Mouse (Mus musculus) skeletal muscle tissue, adult 2 months (tissue): ENCODE measurements at regions not wholly inside any gene's neighbourhood (a gene's known extent, or its start where the extent isn't known, plus 50 kb on each side); places are given as distances from the start of the nearest gene placed in this dataset.

ENCODE experiments used
- DNase-seq: peaks from one replicate; pipeline ENCODE4 v3.0.0-alpha.2; 2012; ENCODE audit warnings: low read depth, low spot score

DNA sequence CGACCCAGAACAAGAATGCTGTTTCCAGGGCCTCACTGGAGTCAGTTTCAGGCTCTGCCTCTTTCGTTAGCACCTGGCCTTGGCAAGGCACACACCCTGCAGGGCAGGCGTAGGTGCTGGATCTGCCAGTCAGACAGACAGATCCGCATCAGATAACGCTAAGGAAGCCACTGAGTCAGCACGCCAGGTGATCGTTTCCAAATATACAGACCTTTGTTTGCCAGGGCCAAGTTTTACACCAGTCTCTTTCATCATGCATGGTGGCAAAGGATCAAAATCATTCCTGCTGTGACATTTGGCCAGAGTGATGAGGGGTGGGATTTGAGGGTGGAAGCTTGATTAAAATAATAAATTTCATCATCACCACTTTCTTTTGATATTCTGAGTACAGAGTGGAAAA lies 411.0 kb downstream of the Ofcc1 start:
- no peak for DNase-seq

DNA sequence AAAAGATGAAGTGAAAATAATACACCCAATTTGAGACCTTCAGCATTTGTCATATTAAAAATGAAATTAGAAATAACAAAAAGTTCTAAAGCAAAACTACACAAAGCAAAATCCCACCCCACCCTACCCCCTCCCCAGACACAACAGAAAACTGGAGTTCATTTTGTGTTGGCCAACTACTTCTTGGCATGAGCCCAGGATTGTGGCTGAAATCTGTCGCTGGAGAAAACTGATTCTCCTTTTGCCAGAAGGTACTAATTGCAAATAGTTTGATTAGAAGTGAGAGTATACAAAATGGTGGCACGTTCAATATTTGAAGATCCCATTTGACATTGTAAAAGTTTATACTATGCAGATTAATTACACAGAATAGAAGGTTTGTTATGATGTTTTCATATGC lies 426.0 kb downstream of the Ofcc1 start:
- DNase-seq, result no peak

GRCm38 (mm10) chr13:39931487-39931886 lies 429.8 kb downstream of the Ofcc1 start:
- DNase-seq, result no peak

DNA sequence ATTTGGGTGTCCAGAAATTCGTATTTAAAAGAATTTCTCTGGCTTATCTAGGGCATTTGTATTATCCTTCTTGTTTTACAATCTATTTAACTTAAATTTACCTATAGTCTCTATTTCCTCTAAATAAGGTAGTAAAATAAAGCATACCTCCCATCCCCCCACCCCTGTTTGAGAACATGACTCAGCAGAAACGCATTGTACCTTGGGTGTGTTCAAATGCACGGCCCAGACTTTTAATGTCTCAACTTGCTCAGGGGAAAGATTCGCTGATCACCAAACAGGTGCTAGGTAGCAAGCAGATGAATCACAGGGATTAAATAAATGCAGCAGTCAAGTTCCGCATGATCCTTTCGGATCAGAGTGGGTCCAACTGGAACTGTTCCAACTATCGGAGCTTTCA lies 432.7 kb downstream of the Ofcc1 start:
- DNase-seq, result no peak

- DNase-seq, result no peak
Measured at GRCm38 (mm10) chr13:39924366-39924765, 436.9 kb downstream of the Ofcc1 start.

DNA sequence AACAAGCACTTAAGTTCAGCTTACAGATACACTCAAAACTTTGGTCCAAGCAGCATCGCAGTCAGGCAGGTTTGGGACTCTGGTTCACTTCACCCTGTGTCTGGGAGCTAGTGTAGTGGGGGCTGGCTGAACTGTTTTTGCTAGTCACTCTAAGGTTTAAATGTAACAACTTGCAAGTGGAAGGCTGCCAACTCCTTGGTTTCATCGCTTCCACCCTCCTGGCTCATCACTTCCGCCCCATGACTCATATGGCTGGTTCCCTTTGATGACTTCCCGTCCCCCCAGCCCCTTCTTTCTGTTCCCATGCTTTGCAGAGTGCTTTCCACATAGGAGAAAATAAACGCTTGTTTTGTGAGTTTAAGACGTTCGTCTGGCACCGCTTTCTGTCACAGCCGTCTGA lies 438.1 kb downstream of the Ofcc1 start:
- DNase-seq, result peak; percentile 2

DNA sequence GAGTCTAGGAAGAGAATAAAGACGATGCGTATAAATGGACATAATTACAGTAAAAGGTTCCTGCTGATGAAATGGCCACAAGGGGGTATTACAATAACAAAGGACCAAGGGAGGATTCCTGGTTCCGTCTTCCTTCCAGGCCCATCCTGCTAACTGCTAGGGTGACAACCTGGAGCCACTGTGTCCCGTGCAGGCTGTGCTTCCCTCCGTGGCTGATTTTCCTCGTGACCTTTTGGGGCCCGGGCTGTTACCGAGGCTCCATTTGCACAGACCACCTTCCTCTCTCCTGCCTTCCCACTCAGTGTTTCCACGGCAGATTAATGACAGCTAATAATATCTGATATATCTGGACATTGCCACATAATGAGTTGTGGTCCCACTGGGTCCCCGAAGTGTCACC lies 453.5 kb downstream of the Ofcc1 start:
- DNase-seq, result no peak

DNA sequence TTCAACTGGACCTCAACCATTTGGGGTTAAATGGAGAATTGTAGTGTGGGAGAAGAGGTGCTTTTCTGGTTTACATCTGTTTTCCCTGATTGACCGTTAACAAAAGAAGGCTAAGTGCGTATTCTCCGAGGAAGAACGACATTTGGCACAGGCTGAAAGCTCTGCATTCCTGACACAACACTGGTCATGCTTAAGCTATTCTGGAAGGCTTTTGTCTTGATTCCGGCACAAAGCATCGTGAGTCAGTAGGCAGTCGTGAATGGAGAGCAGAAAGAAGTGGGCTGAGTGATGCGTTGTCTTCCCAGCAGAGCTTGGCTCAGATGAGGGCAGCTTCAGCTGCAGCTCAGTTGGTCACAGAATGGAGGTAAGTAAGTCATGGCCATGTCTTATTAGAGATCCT lies 457.0 kb downstream of the Ofcc1 start:
- no peak for DNase-seq

DNA sequence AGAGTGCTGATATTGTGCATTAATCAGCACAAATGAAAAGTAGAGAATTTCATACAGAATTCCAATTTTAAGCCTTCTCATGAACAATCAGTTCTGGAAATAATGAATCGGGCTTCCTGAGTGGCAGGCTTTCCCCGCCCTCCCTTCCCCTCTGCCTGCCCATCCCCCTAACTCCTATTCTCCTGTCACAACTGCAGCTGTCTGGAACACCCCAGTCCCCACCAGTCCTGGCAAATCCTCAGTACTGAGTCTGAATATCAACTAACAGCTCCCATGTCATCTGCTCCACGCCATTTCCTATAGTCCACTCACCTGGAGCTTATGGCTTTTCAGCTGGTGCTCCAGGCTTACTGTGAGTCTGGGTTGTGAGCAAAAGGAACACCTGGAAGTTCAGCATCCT lies 457.9 kb downstream of the Ofcc1 start:
- DNase-seq, result no peak

DNA sequence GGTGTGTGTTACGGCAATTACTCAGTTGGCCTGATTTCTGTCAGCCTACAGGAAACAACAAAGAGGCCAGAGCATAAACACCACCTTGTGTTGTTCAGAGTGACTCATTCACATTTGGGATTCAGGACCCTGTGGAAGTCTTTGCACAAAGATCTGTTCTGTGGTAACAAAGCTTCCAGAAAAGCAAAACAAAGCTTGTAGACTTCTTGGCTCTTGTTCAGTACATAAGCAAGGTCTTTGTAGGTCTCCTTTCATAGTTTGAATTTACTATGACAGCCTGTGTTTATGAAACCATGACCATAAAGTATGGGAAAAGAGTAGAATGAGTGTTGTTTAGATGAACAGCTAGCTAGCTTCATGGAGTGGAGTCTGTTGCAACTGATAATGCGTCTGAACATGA lies 461.9 kb downstream of the Ofcc1 start:
- no peak for DNase-seq

GRCm38 (mm10) chr13:39898412-39898979 lies 462.8 kb downstream of the Ofcc1 start:
- DNase-seq, result no peak

GRCm38 (mm10) chr13:39894159-39894558 lies 467.1 kb downstream of the Ofcc1 start:
- DNase-seq, result no peak

DNA sequence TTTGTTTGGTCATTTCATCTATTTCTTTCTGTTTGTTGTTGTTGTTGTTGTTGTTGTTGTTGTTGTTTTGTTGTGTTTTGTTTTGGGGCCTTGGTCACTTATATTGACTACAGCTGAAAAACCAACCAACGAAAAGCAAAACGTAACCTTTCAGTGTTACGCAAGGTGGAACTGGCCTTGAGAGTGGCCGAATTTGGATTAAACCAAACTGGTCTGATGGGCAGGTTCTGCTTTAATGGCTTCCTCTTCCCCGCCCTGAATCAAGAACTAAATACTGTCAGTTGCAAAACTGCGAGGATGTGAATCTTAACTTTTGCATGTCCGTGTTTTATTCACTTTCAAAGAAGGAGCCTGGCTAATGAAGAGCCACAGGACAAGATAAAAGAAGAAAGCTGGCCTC lies 480.2 kb downstream of the Ofcc1 start:
- DNase-seq, result no peak

GRCm38 (mm10) chr13:39880136-39880535 lies 481.1 kb downstream of the Ofcc1 start:
- DNase-seq, result no peak

GRCm38 (mm10) chr13:39877361-39878141 lies 483.7 kb downstream of the Ofcc1 start:
- no peak for DNase-seq

- DNase-seq, result no peak
Measured at GRCm38 (mm10) chr13:39852257-39852800, 508.9 kb downstream of the Ofcc1 start.

- no peak for DNase-seq
Measured at GRCm38 (mm10) chr13:39849391-39849790, 511.9 kb downstream of the Ofcc1 start.

DNA sequence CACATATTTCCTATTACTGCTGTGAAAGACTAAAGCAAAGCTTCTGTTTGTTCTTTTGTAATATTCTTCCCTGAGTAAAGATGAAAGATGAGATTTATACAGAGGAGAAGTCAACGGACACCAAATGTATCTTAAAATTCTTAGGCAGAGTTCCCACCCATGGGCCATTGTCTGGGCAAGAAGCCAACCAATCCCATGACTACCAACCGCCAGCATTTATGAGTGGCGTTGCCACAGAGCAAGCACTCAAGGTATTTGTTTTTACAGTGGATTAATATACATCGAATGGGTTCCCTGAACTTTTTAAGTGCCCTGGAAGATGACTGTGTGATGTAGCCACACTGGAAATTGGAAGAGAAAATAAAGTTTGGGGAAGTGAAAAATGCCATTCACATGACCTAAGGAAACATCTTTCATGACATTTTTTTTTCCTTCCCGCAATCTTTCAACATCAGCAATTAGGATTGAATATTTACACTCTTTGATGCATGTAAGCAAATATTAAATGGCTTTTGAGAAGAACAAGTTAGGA lies 525.1 kb downstream of the Ofcc1 start:
- DNase-seq, result no peak

DNA sequence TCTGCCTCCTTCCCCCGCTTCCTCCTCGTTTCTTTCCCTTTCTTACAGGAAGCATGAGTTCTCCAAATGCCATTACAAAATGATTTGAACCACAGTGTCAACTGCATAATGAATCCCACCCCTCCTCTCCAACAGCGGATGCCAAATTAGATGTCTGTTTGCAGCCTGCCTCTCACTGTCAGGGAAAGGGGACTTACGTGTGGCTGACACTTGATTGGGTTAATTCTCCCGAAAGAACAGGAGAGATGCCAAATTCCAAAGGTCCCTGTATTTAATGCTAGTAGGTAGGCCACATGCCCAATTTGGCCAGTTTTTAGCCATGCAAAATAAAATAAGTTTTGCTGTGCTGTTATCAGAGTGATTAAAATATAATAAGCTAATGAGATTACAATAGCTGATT lies 525.9 kb downstream of the Ofcc1 start:
- DNase-seq, result no peak

DNA sequence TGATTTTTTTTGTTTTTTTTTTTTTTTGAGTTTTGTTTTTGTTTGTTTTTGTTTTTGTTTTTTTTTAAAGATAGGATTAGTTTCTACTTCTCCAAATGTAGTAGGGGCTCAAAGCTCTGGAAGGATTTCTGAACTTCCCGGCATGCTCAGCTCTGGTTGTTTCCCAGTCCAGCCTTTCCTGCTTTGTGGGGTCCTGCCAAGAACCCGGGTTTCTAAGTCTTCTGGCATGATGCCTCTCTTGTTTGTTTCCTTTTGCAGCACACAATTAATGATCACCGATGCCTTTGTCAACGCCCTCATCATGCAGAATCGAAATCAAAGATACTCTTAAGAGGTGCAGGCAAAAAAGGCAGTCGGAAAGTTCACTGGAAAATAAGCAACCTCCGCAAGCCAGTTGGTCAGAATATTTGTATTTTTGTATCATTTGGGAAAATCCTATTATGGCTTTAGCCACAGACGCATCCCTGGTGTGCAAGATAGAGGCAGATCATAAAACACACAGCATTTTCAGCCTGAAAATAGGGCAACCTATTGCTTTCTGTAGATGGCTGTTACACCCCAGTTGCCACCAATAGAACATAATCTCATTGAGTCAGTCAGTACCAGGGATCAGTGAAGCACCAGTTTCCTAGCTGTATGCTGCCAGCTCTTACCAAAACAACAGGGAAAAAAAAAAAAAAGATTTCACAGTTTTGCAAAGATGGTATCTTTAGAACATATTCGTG lies 526.6 kb downstream of the Ofcc1 start:
- DNase-seq, result no peak

GRCm38 (mm10) chr13:39823965-39824555 lies 537.2 kb downstream of the Ofcc1 start:
- DNase-seq, result no peak
